ENCODE assay signal across 15 mouse cellular contexts in the genomic region with DNA sequence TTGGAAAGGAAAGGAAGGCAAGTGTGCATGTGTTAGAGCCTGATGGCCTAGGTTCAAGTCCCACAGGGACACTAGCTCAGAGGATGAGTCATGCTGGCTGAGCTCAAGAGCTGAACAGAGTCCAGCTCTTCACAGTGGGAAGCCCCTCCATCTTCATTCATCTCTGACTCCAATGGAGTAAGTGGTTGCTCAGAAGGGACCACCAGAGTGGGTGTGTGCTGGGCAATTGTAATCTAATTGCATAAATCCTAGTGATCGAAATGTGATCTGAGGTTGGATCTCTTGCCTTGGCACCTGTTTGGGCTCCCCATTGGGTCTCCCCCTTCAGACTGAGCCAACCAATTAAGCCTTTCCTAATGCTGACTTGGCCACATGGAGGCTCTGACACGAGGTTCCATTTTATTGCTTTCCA.
DNase-seq lines count a peak whose midpoint lies in the region; ATAC-seq and TF ChIP-seq lines count a peak whose summit lies in the region.
"Had no signal": no experiment of that assay in that cellular context is flagged by ENCODE, and none has a peak within 500 bp of the region (broad histone marks: within the 10 kb centered on the region; RNA-seq: fewer than 3 reads in every experiment).

No protein-coding gene starts in this region.

- H3K4me2 ChIP-seq in hindbrain, postnatal 0 days (ENCODE audit: low read depth, low read length), result no peak overlapping the region
- no peak overlapping the region for H3K4me2 ChIP-seq in hindbrain, embryonic 16.5 days (ENCODE audit: low read length)
- H3K4me2 ChIP-seq in limb, embryonic 15.5 days, result no peak overlapping the region
- H3K4me2 ChIP-seq: heart, embryonic 15.5 days; hindbrain, embryonic 12.5 days; intestine, embryonic 15.5 days; liver, embryonic 13.5 days; lung, embryonic 15.5 days had no signal

- intact Hi-C loops in heart, postnatal 36 days (cut with DNase I), result no loop called here

- H3K36me3 ChIP-seq in hindbrain, postnatal 0 days (ENCODE audit: insufficient read depth, low read length), result no peaks in the 10 kb centered on the region
- H3K36me3 ChIP-seq in hindbrain, embryonic 16.5 days (ENCODE audit: control insufficient read depth, insufficient read depth, low read length), result no peaks in the 10 kb centered on the region
- no peaks in the 10 kb centered on the region for H3K36me3 ChIP-seq in limb, embryonic 15.5 days
- H3K36me3 ChIP-seq: heart, embryonic 15.5 days; hindbrain, embryonic 12.5 days; intestine, embryonic 15.5 days; liver, embryonic 13.5 days; lung, embryonic 15.5 days had no signal

- ATAC-seq in hindbrain, postnatal 0 days, result no peak
- ATAC-seq in hindbrain, embryonic 16.5 days, result no peak
- peak; percentile 61; the same call in 1 of the 2 replicates for ATAC-seq in limb, embryonic 15.5 days (ENCODE audit: insufficient number of reproducible peaks, low FRiP score, low TSS enrichment, low read depth)
- ATAC-seq: intestine, embryonic 15.5 days had no signal

- no peak overlapping the region for H3K27ac ChIP-seq in hindbrain, postnatal 0 days
- no peak overlapping the region for H3K27ac ChIP-seq in hindbrain, embryonic 16.5 days (ENCODE audit: low read depth, low read length)
- no peak overlapping the region for H3K27ac ChIP-seq in limb, embryonic 15.5 days
- H3K27ac ChIP-seq: heart, embryonic 15.5 days; hindbrain, embryonic 12.5 days; intestine, embryonic 15.5 days; liver, embryonic 13.5 days; lung, embryonic 15.5 days; stomach, postnatal 0 days had no signal

- no peaks in the 10 kb centered on the region for H3K9me3 ChIP-seq in hindbrain, postnatal 0 days (ENCODE audit: low read length)
- no peaks in the 10 kb centered on the region for H3K9me3 ChIP-seq in hindbrain, embryonic 16.5 days (ENCODE audit: control insufficient read depth, low read length)
- H3K9me3 ChIP-seq in limb, embryonic 15.5 days, result no peaks in the 10 kb centered on the region
- H3K9me3 ChIP-seq: heart, embryonic 15.5 days; hindbrain, embryonic 12.5 days; intestine, embryonic 15.5 days; liver, embryonic 13.5 days; lung, embryonic 15.5 days had no signal

- DNase-seq in hindbrain, postnatal 0 days (ENCODE audit: low spot score), result peak; percentile 5
- peak; percentile 47 for DNase-seq in cerebellum, adult 11 months
- peak; percentile 48 to 68 for DNase-seq in cerebellum, postnatal 14 days
- DNase-seq in heart, postnatal 36 days, result no peak
- DNase-seq in spleen, postnatal 4 days (ENCODE audit: low spot score in 2 of 2), result no peak
- DNase-seq: adrenal gland, postnatal 14 days; liver, embryonic 13.5 days; midbrain, embryonic 14.5 days had no signal

- TF ChIP-seq CTCF in hindbrain, postnatal 0 days (IDR thresholded peaks at IDR 0.05; ENCODE audit: low read depth), result no peak

- no peaks in the 10 kb centered on the region for H3K4me1 ChIP-seq in hindbrain, postnatal 0 days (ENCODE audit: insufficient read depth, low read length)
- no peaks in the 10 kb centered on the region for H3K4me1 ChIP-seq in hindbrain, embryonic 16.5 days (ENCODE audit: control insufficient read depth, insufficient read depth, low read depth, low read length)
- no peaks in the 10 kb centered on the region for H3K4me1 ChIP-seq in limb, embryonic 15.5 days
- H3K4me1 ChIP-seq: heart, embryonic 15.5 days; hindbrain, embryonic 12.5 days; intestine, embryonic 15.5 days; liver, embryonic 13.5 days; lung, embryonic 15.5 days had no signal

- H3K9ac ChIP-seq in hindbrain, postnatal 0 days (replicated peaks; ENCODE audit: low read length), result no peak overlapping the region
- no peak overlapping the region for H3K9ac ChIP-seq in hindbrain, embryonic 16.5 days (ENCODE audit: low read depth, low read length)
- H3K9ac ChIP-seq in limb, embryonic 15.5 days, result no peak overlapping the region
- H3K9ac ChIP-seq: heart, embryonic 15.5 days; hindbrain, embryonic 12.5 days; intestine, embryonic 15.5 days; liver, embryonic 13.5 days; lung, embryonic 15.5 days had no signal

- no peak overlapping the region for H3K4me3 ChIP-seq in hindbrain, postnatal 0 days (ENCODE audit: low read length)
- no peak overlapping the region for H3K4me3 ChIP-seq in hindbrain, embryonic 16.5 days (ENCODE audit: low read length)
- no peak overlapping the region for H3K4me3 ChIP-seq in limb, embryonic 15.5 days
- H3K4me3 ChIP-seq: heart, embryonic 15.5 days; hindbrain, embryonic 12.5 days; intestine, embryonic 15.5 days; liver, embryonic 13.5 days; lung, embryonic 15.5 days had no signal

- no peaks in the 10 kb centered on the region for H3K27me3 ChIP-seq in hindbrain, postnatal 0 days (ENCODE audit: insufficient read depth, low read length)
- H3K27me3 ChIP-seq in hindbrain, embryonic 16.5 days (replicated peaks; ENCODE audit: control insufficient read depth, insufficient read depth, low read length), result no peaks in the 10 kb centered on the region
- no peaks in the 10 kb centered on the region for H3K27me3 ChIP-seq in limb, embryonic 15.5 days
- H3K27me3 ChIP-seq: heart, embryonic 15.5 days; hindbrain, embryonic 12.5 days; intestine, embryonic 15.5 days; liver, embryonic 13.5 days; lung, embryonic 15.5 days had no signal

- WGBS in hindbrain, postnatal 0 days, result 55% methylated on average over 2 of the region's 2 CpGs
- WGBS in hindbrain, embryonic 16.5 days, result 57% methylated on average over 2 of the region's 2 CpGs
- WGBS in limb, embryonic 15.5 days, result 61% methylated on average over 2 of the region's 2 CpGs

Comparison
In these comparisons a context has a peak if more than half of its experiments do, and no peak if none do; other contexts are left out.
1. DNase-seq: peak in hindbrain, postnatal 0 days (single experiment), cerebellum, adult 11 months (single experiment) and cerebellum, postnatal 14 days (2 of 2); none in heart, postnatal 36 days (0 of 2) and spleen, postnatal 4 days (0 of 2).